Mouse (Mus musculus) naive thymus-derived CD4-positive, alpha-beta T cell, adult 2 months (primary cell): ENCODE results near the gene Olfr873.
"Not testable (repeated sequence)": the region's sequence is repeated elsewhere in the genome, so short reads cannot be mapped to it uniquely, and the experiment has no call there.

Experiments used
- DNase-seq: peaks from one replicate; pipeline ENCODE4 v3.0.0-alpha.2; 2011; ENCODE audit warnings: low read depth

Gene Olfr873

DNA sequence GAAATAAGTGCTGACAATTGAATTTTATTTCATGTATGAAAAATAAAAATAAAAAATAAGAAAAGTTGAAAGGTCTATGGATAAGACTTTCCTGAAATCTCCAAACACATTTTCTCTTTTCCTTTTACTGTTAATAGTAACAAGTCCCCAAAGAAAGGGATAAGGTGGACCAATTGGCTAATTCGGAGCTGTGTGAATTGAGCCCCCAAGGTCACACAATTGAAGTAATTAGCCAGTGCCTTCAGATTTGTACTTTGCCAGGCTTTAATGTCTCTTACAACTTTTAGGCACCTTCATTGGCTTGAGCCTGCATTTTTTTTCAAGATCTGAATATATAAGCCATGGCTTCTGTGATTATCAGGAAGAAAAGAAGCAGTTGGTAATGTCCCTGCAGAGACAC lies at the start of gene Olfr873:
Gene Olfr873, plus strand, starts transcription at position 301 of the 400 bp plus-strand sequence.
- DNase-seq: no peak

DNA sequence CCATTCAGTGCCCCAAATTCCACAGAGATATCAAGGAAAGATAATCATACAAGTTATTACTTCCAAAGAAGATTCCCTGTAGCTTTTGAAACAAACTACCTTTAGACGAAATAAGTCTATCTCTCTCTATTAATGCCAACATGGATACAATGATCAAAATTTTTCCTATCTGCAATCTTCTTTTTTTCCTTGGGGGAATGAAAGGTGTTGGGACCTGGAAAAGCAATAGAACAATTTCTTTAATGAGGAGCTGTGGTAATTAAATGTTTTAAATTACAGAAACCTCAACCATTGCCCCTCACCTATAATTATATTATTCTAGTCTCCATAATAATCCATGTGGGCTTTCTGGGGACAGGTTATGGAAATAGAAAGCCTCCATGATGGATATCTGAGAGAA lies 16.3 kb upstream of the Olfr873 start, which contains the start of gene Olfr39:
Gene Olfr39, plus strand, starts transcription at position 301 of the 400 bp plus-strand sequence.
- DNase-seq: no peak

GRCm38 (mm10) chr9:20295562-20295961 lies 2.8 kb upstream of the Olfr873 start:
- not testable (repeated sequence) for DNase-seq

GRCm38 (mm10) chr9:20335994-20336393 lies 37.7 kb downstream of the Olfr873 start, which contains the start of gene Olfr18:
Gene Olfr18 (minus strand): TSS chr9:20336094.
- no peak for DNase-seq

GRCm38 (mm10) chr9:20348501-20348900 lies 50.2 kb downstream of the Olfr873 start:
- no peak for DNase-seq
